Mouse (Mus musculus): ENCODE measurements at regions not wholly inside any gene's neighbourhood (a gene's known extent, or its start where the extent isn't known, plus 50 kb on each side); places are given as distances from the start of the nearest gene placed in this dataset.

GRCm38 (mm10) chr1:163190841-163191240 lies 105.4 kb upstream of the Mroh9 start:
- peak overlapping the region; percentile 46; the same call in 1 of the 2 replicates for H3K27ac ChIP-seq
- peaks cover 29% of the 10 kb centered on the region for H3K4me1 ChIP-seq
- no peak overlapping the region for H3K4me3 ChIP-seq
- no peaks in the 10 kb centered on the region for H3K9me3 ChIP-seq (replicated peaks)
- H3K27me3 ChIP-seq (ENCODE audit: low read depth, poor library complexity, severe bottlenecking), result no peaks in the 10 kb centered on the region
- DNase-seq (ENCODE audit: low spot score), result no peak
- 42% methylated on average over 2 of the region's 2 CpGs for WGBS
- H3K36me3 ChIP-seq, result no peaks in the 10 kb centered on the region

- Histone ChIP-seq H3K4me1 (peaks cover 45% of the 10 kb centered on the region), H3K27me3 (ENCODE audit: low read depth, poor library complexity, severe bottlenecking) (no peaks in the 10 kb centered on the region), H3K36me3 (no peaks in the 10 kb centered on the region), H3K9me3 (replicated peaks) (no peaks in the 10 kb centered on the region), H3K4me3 (no peak overlapping the region), H3K27ac (no peak overlapping the region)
- no peak for DNase-seq (ENCODE audit: low spot score)
- WGBS, result 85% methylated on average over 2 of the region's 2 CpGs
Observed at GRCm38 (mm10) chr1:163181851-163182250, 96.4 kb upstream of the Mroh9 start.

GRCm38 (mm10) chr1:163177011-163177410 lies 91.5 kb upstream of the Mroh9 start:
- Histone ChIP-seq H3K36me3 (no peaks in the 10 kb centered on the region), H3K27me3 (ENCODE audit: low read depth, poor library complexity, severe bottlenecking) (no peaks in the 10 kb centered on the region), H3K4me3 (no peak overlapping the region), H3K9me3 (replicated peaks) (no peaks in the 10 kb centered on the region), H3K4me1 (peaks cover 26% of the 10 kb centered on the region), H3K27ac (peak overlapping the region; percentile 47; the same call in 1 of the 2 replicates)
- DNase-seq (ENCODE audit: low spot score), result no peak
- 9% methylated on average over 3 of the region's 3 CpGs for WGBS

- H3K4me1 ChIP-seq, result no peaks in the 10 kb centered on the region
- no peaks in the 10 kb centered on the region for H3K36me3 ChIP-seq
- H3K27ac ChIP-seq, result no peak overlapping the region
- H3K9me3 ChIP-seq (replicated peaks), result peaks cover 3% of the 10 kb centered on the region; the same call in 1 of the 2 replicates
- no peak for DNase-seq (ENCODE audit: low spot score)
- no peak overlapping the region for H3K4me3 ChIP-seq
- no peaks in the 10 kb centered on the region for H3K27me3 ChIP-seq (ENCODE audit: low read depth, poor library complexity, severe bottlenecking)
Observed at GRCm38 (mm10) chr1:163167051-163167450, 81.6 kb upstream of the Mroh9 start.

- DNase-seq (ENCODE audit: low spot score), result no peak
- Histone ChIP-seq H3K36me3 (no peaks in the 10 kb centered on the region), H3K4me1 (peaks cover 16% of the 10 kb centered on the region), H3K27ac (no peak overlapping the region), H3K27me3 (ENCODE audit: low read depth, poor library complexity, severe bottlenecking) (no peaks in the 10 kb centered on the region), H3K4me3 (no peak overlapping the region), H3K9me3 (replicated peaks) (no peaks in the 10 kb centered on the region; the same call in 1 of the 2 replicates)
- WGBS, result 43% methylated on average over 2 of the region's 2 CpGs
Observed at GRCm38 (mm10) chr1:163163636-163164035, 78.2 kb upstream of the Mroh9 start.

GRCm38 (mm10) chr1:163159911-163160310 lies 74.4 kb upstream of the Mroh9 start:
- Histone ChIP-seq H3K4me3 (no peak overlapping the region), H3K4me1 (peaks cover 36% of the 10 kb centered on the region), H3K9me3 (replicated peaks) (no peaks in the 10 kb centered on the region), H3K27me3 (ENCODE audit: low read depth, poor library complexity, severe bottlenecking) (no peaks in the 10 kb centered on the region), H3K36me3 (no peaks in the 10 kb centered on the region), H3K27ac (no peak overlapping the region)
- WGBS, result 6% methylated on average over 3 of the region's 3 CpGs
- DNase-seq (ENCODE audit: low spot score), result no peak

- no peaks in the 10 kb centered on the region for H3K27me3 ChIP-seq (ENCODE audit: low read depth, poor library complexity, severe bottlenecking)
- peaks cover 36% of the 10 kb centered on the region for H3K4me1 ChIP-seq
- H3K36me3 ChIP-seq, result no peaks in the 10 kb centered on the region
- no peaks in the 10 kb centered on the region for H3K9me3 ChIP-seq (replicated peaks)
- H3K4me3 ChIP-seq, result no peak overlapping the region
- 37% methylated on average over 5 of the region's 5 CpGs for WGBS
- no peak overlapping the region for H3K27ac ChIP-seq
- DNase-seq (ENCODE audit: low spot score), result no peak
Observed at GRCm38 (mm10) chr1:163158491-163158890, 73.0 kb upstream of the Mroh9 start.

GRCm38 (mm10) chr1:163150203-163150855 lies 64.9 kb upstream of the Mroh9 start:
- Histone ChIP-seq H3K27ac (no peak overlapping the region), H3K4me3 (no peak overlapping the region), H3K36me3 (no peaks in the 10 kb centered on the region), H3K9me3 (replicated peaks) (no peaks in the 10 kb centered on the region), H3K4me1 (peaks cover 26% of the 10 kb centered on the region), H3K27me3 (ENCODE audit: low read depth, poor library complexity, severe bottlenecking) (no peaks in the 10 kb centered on the region)
- DNase-seq (ENCODE audit: low spot score), result peak; percentile 73
- WGBS, result 40% methylated on average over 13 of the region's 13 CpGs

GRCm38 (mm10) chr1:163146641-163147040 lies 61.2 kb upstream of the Mroh9 start:
- Histone ChIP-seq H3K27me3 (ENCODE audit: low read depth, poor library complexity, severe bottlenecking) (no peaks in the 10 kb centered on the region), H3K36me3 (no peaks in the 10 kb centered on the region), H3K27ac (no peak overlapping the region), H3K4me1 (peaks cover 10% of the 10 kb centered on the region), H3K9me3 (replicated peaks) (no peaks in the 10 kb centered on the region), H3K4me3 (no peak overlapping the region)
- 76% methylated on average over 1 of the region's 1 CpGs for WGBS
- no peak for DNase-seq (ENCODE audit: low spot score)

GRCm38 (mm10) chr1:163143113-163143512 lies 57.6 kb upstream of the Mroh9 start:
- H3K36me3 ChIP-seq, result no peaks in the 10 kb centered on the region
- H3K4me3 ChIP-seq, result no peak overlapping the region
- 88% methylated on average over 1 of the region's 1 CpGs for WGBS
- DNase-seq (ENCODE audit: low spot score), result no peak
- H3K27me3 ChIP-seq (ENCODE audit: low read depth, poor library complexity, severe bottlenecking), result no peaks in the 10 kb centered on the region
- no peaks in the 10 kb centered on the region for H3K9me3 ChIP-seq (replicated peaks)
- H3K4me1 ChIP-seq, result no peaks in the 10 kb centered on the region
- no peak overlapping the region for H3K27ac ChIP-seq

- Histone ChIP-seq H3K4me1 (no peaks in the 10 kb centered on the region; the same call in 1 of the 2 replicates), H3K27me3 (ENCODE audit: low read depth, poor library complexity, severe bottlenecking) (no peaks in the 10 kb centered on the region), H3K27ac (no peak overlapping the region), H3K9me3 (replicated peaks) (no peaks in the 10 kb centered on the region), H3K4me3 (no peak overlapping the region), H3K36me3 (no peaks in the 10 kb centered on the region)
- DNase-seq (ENCODE audit: low spot score), result no peak
- 91% methylated on average over 1 of the region's 1 CpGs for WGBS
Observed at GRCm38 (mm10) chr1:163141471-163141870, 56.0 kb upstream of the Mroh9 start.

- Histone ChIP-seq H3K27me3 (ENCODE audit: low read depth, poor library complexity, severe bottlenecking) (no peaks in the 10 kb centered on the region), H3K9me3 (replicated peaks) (no peaks in the 10 kb centered on the region), H3K36me3 (no peaks in the 10 kb centered on the region), H3K4me1 (peaks cover 9% of the 10 kb centered on the region; the same call in 1 of the 2 replicates), H3K27ac (no peak overlapping the region), H3K4me3 (no peak overlapping the region)
- 56% methylated on average over 1 of the region's 1 CpGs for WGBS
- no peak for DNase-seq (ENCODE audit: low spot score)
Observed at GRCm38 (mm10) chr1:163138179-163138578, 52.7 kb upstream of the Mroh9 start.
